Mouse (Mus musculus): ENCODE measurements at regions not wholly inside any gene's neighbourhood (a gene's known extent, or its start where the extent isn't known, plus 50 kb on each side); places are given as distances from the start of the nearest gene placed in this dataset.

GRCm38 (mm10) chr11:111732096-111732495, 666.1 kb downstream of the Kcnj2 start:
- DNase-seq, result no peak

GRCm38 (mm10) chr11:111735446-111735845, 669.5 kb downstream of the Kcnj2 start:
- DNase-seq, result peak in 1 of 2 experiments; percentile 5

- DNase-seq, result peak in 1 of 2 experiments; percentile 7
These were observed 670.0 kb downstream of the Kcnj2 start for GRCm38 (mm10) chr11:111735961-111736360.

GRCm38 (mm10) chr11:111743356-111743755, 677.4 kb downstream of the Kcnj2 start:
- peak; percentile 3 for DNase-seq

- DNase-seq, result no peak
These were observed 681.4 kb downstream of the Kcnj2 start for GRCm38 (mm10) chr11:111747262-111747946.

- DNase-seq, result no peak
These were observed 682.0 kb downstream of the Kcnj2 start for GRCm38 (mm10) chr11:111747947-111748322.

- DNase-seq, result no peak
These were observed 682.5 kb downstream of the Kcnj2 start for GRCm38 (mm10) chr11:111748496-111748895.

- DNase-seq, result no peak
These were observed 688.8 kb downstream of the Kcnj2 start for GRCm38 (mm10) chr11:111754735-111755134.

GRCm38 (mm10) chr11:111763081-111763480, 697.1 kb downstream of the Kcnj2 start:
- no peak for DNase-seq

- no peak for DNase-seq
These were observed 700.5 kb downstream of the Kcnj2 start for GRCm38 (mm10) chr11:111766371-111767011.

GRCm38 (mm10) chr11:111767012-111767392, 701.0 kb downstream of the Kcnj2 start:
- no peak for DNase-seq

- DNase-seq, result no peak
These were observed 708.2 kb downstream of the Kcnj2 start for GRCm38 (mm10) chr11:111774108-111774679.

- no peak for DNase-seq
These were observed 715.4 kb downstream of the Kcnj2 start for GRCm38 (mm10) chr11:111781321-111781720.

GRCm38 (mm10) chr11:111791267-111791926, 725.4 kb downstream of the Kcnj2 start:
- DNase-seq, result no peak

GRCm38 (mm10) chr11:111801033-111801432, 735.1 kb downstream of the Kcnj2 start:
- no peak for DNase-seq

GRCm38 (mm10) chr11:111816176-111816775, 750.3 kb downstream of the Kcnj2 start:
- no peak for DNase-seq

GRCm38 (mm10) chr11:111818124-111818523, 752.2 kb downstream of the Kcnj2 start:
- no peak for DNase-seq

GRCm38 (mm10) chr11:111820356-111820755, 754.4 kb downstream of the Kcnj2 start:
- no peak for DNase-seq

- DNase-seq, result no peak
These were observed 762.5 kb downstream of the Kcnj2 start for GRCm38 (mm10) chr11:111828455-111828854.

- no peak for DNase-seq
These were observed 773.0 kb downstream of the Kcnj2 start for GRCm38 (mm10) chr11:111838996-111839395.

- no peak for DNase-seq
These were observed 777.8 kb downstream of the Kcnj2 start for GRCm38 (mm10) chr11:111843728-111844258.

GRCm38 (mm10) chr11:111844382-111845027, 778.5 kb downstream of the Kcnj2 start:
- DNase-seq, result no peak

Data from kidney, postnatal 36 days (tissue).